ENCODE assay signal across 8 mouse cellular contexts in genomic region chr16:89618190-89618589, GRCm38 (mm10).
"Had no signal": no experiment of that assay in that cellular context is flagged by ENCODE, and none has a peak within 500 bp of the region (broad histone marks: within the 10 kb centered on the region; RNA-seq: fewer than 3 reads in every experiment).

No protein-coding gene starts in this region.

- DNase-seq: kidney, postnatal 14 days; liver; liver, embryonic 13.5 days; liver, postnatal 0 days; lung, postnatal 14 days; right cerebral cortex, adult 18-20 months; right cerebral cortex, postnatal 25 days; thymus, postnatal 4 days had no signal
